Mouse (Mus musculus) C2C12 (cell line): ENCODE results near the gene B9d1. TPM values are rescaled to one million over a fixed set of nuclear protein-coding genes. Genes with fewer than 3 reads are reported as not detected.

Experiments
- H3K27me3 ChIP-seq: one replicate; pipeline ENCODE4 v1.6.1; 2011; ENCODE audit not compliant: control insufficient read depth, insufficient read depth, insufficient read length
- H3K36me3 ChIP-seq: one replicate; pipeline ENCODE4 v1.6.1; 2011; ENCODE audit not compliant: control insufficient read depth, insufficient read depth
- H3K4me3 ChIP-seq: one replicate; pipeline ENCODE4 v1.5.1; 2011; ENCODE audit warnings: mild to moderate bottlenecking, control low read depth; ENCODE audit not compliant: poor library complexity, insufficient read depth, severe bottlenecking
- H3K79me2 ChIP-seq: one replicate; pipeline ENCODE4 v1.6.1; 2011; ENCODE audit not compliant: control insufficient read depth, insufficient read depth
- H3K79me3 ChIP-seq: one replicate; pipeline ENCODE4 v1.6.1; 2011; ENCODE audit warnings: low read depth, control low read depth
- H3ac ChIP-seq: one replicate; pipeline ENCODE3; 2011; ENCODE audit warnings: low read depth; ENCODE audit not compliant: control insufficient read depth, insufficient read length
- CEBPB ChIP-seq: IDR thresholded peaks from one replicate; pipeline ENCODE4 v1.6.1; 2011; ENCODE audit warnings: low read depth, mild to moderate bottlenecking, control low read depth, moderate library complexity
- CTCF ChIP-seq: IDR thresholded peaks from one replicate; pipeline ENCODE4 v1.5.1; 2011; ENCODE audit not compliant: control insufficient read depth, insufficient read depth, insufficient read length
- FOSL1 ChIP-seq: IDR thresholded peaks from one replicate; pipeline ENCODE4 v1.8.0; 2011; ENCODE audit warnings: mild to moderate bottlenecking, low read length; ENCODE audit not compliant: poor library complexity, insufficient read depth, severe bottlenecking
- MAX ChIP-seq: IDR thresholded peaks from one replicate; pipeline ENCODE4 v1.6.1; 2011; ENCODE audit warnings: mild to moderate bottlenecking, control low read depth
- MYOD1 ChIP-seq: IDR thresholded peaks from one replicate; pipeline ENCODE4 v1.6.1; 2011; ENCODE audit warnings: low read depth; ENCODE audit not compliant: control insufficient read depth, insufficient read length
- MYOG ChIP-seq: IDR thresholded peaks from one replicate; pipeline ENCODE4 v1.6.1; 2011; ENCODE audit not compliant: control insufficient read depth, insufficient read length; ENCODE audit errors: extremely low read depth
- USF1 ChIP-seq: IDR thresholded peaks from one replicate; pipeline ENCODE4 v1.6.1; 2011; ENCODE audit warnings: low read depth, mild to moderate bottlenecking, control low read depth, moderate library complexity
- polyA plus RNA-seq: library from polyadenylated mRNA; unstranded; fragments of >200 nt; fragmentation: generic; extraction: Trizol; gene quantifications from one replicate; pipeline ENCODE4 v1.2.1, GENCODE M21; 2012; ENCODE audit warnings: missing spikeins

B9d1 gene
- polyA plus RNA-seq, 1 experiment = 45.7 TPM

- TF ChIP-seq USF1 (no peak), MAX (no peak), CTCF (no peak), FOSL1 (no peak), MYOD1 (no peak)
- Histone ChIP-seq H3K36me3 (peaks cover 66% of the 10 kb centered on the region), H3K79me3 (peaks cover 6% of the 10 kb centered on the region), H3ac (no peak overlapping the region), H3K27me3 (no peaks in the 10 kb centered on the region), H3K79me2 (peaks cover 7% of the 10 kb centered on the region), H3K4me3 (no peak overlapping the region)
These were observed 32.4 kb downstream of the B9d1 start for GRCm38 (mm10) chr11:61537362-61537761.

- Histone ChIP-seq H3K4me3 (no peak overlapping the region), H3K27me3 (no peaks in the 10 kb centered on the region), H3K79me3 (peaks cover 7% of the 10 kb centered on the region), H3K79me2 (peaks cover 34% of the 10 kb centered on the region), H3K36me3 (peaks cover 71% of the 10 kb centered on the region), H3ac (no peak overlapping the region)
- TF ChIP-seq CEBPB (no peak), MYOD1 (no peak)
These were observed 35.7 kb downstream of the B9d1 start for GRCm38 (mm10) chr11:61540642-61541041.

GRCm38 (mm10) chr11:61541106-61541505, 36.2 kb downstream of the B9d1 start:
- H3ac ChIP-seq = no peak overlapping the region
- peaks cover 71% of the 10 kb centered on the region for H3K36me3 ChIP-seq
- TF ChIP-seq CEBPB (no peak), USF1 (no peak), FOSL1 (no peak)
- H3K27me3 ChIP-seq = no peaks in the 10 kb centered on the region
- H3K79me3 ChIP-seq = peaks cover 9% of the 10 kb centered on the region
- no peak overlapping the region for H3K4me3 ChIP-seq
- peaks cover 39% of the 10 kb centered on the region for H3K79me2 ChIP-seq

GRCm38 (mm10) chr11:61545586-61545985, 40.6 kb downstream of the B9d1 start:
- Histone ChIP-seq H3K27me3 (no peaks in the 10 kb centered on the region), H3K4me3 (no peak overlapping the region), H3K36me3 (peaks cover 48% of the 10 kb centered on the region), H3K79me2 (peaks cover 71% of the 10 kb centered on the region), H3ac (no peak overlapping the region), H3K79me3 (peaks cover 24% of the 10 kb centered on the region)
- TF ChIP-seq MYOD1 = no peak
- TF ChIP-seq CEBPB = no peak
- TF ChIP-seq CTCF = no peak
- no peak for TF ChIP-seq MAX
- no peak for TF ChIP-seq FOSL1
- TF ChIP-seq USF1 = no peak
- TF ChIP-seq MYOG = no peak

GRCm38 (mm10) chr11:61546452-61546851, 41.5 kb downstream of the B9d1 start:
- TF ChIP-seq MYOG = no peak
- no peak for TF ChIP-seq MYOD1
- no peak for TF ChIP-seq USF1
- no peak for TF ChIP-seq MAX
- TF ChIP-seq CTCF = no peak
- no peak for TF ChIP-seq FOSL1
- no peak for TF ChIP-seq CEBPB
- peaks cover 32% of the 10 kb centered on the region for H3K79me3 ChIP-seq

GRCm38 (mm10) chr11:61547710-61548109, 42.8 kb downstream of the B9d1 start:
- Histone ChIP-seq H3ac (no peak overlapping the region), H3K79me2 (peaks cover 92% of the 10 kb centered on the region), H3K27me3 (no peaks in the 10 kb centered on the region), H3K79me3 (peaks cover 35% of the 10 kb centered on the region), H3K4me3 (no peak overlapping the region), H3K36me3 (peaks cover 40% of the 10 kb centered on the region)
- no peak for TF ChIP-seq MYOD1
- no peak for TF ChIP-seq MAX
- TF ChIP-seq CEBPB = no peak
- no peak for TF ChIP-seq FOSL1
- TF ChIP-seq MYOG = no peak
- no peak for TF ChIP-seq CTCF
- TF ChIP-seq USF1 = no peak

More at GRCm38 (mm10) chr11:61546452-61546851, 41.5 kb downstream of the B9d1 start:
- Histone ChIP-seq H3K27me3 (no peaks in the 10 kb centered on the region), H3K79me2 (peaks cover 80% of the 10 kb centered on the region), H3K36me3 (peaks cover 41% of the 10 kb centered on the region), H3K4me3 (no peak overlapping the region), H3ac (no peak overlapping the region)
